Mouse (Mus musculus): ENCODE data around the gene Rbfox1.

GRCm38 (mm10) chr16:6048601-6049000 lies 163.4 kb downstream of the Rbfox1 start:
- TF ChIP-seq CTCF (IDR thresholded peaks at IDR 0.05; ENCODE audit: low read depth, low read length) (no peak), GATA1 (IDR thresholded peaks at IDR 0.05; ENCODE audit: borderline replicate concordance, low read length) (no peak), TAL1 (conservative IDR thresholded peaks at IDR 0.05; ENCODE audit: low read depth, low read length) (no peak), POLR2AphosphoS5 (IDR thresholded peaks at IDR 0.05; ENCODE audit: insufficient replicate concordance, low read depth, low read length) (no peak), GATA2 (IDR thresholded peaks at IDR 0.05; ENCODE audit: borderline replicate concordance, low read depth, low read length) (no peak)
